Mouse (Mus musculus) megakaryocyte, embryonic 14.5 days (primary cell): ENCODE measurements at regions not wholly inside any gene's neighbourhood (a gene's known extent, or its start where the extent isn't known, plus 50 kb on each side); places are given as distances from the start of the nearest gene placed in this dataset.

Source experiments
- FLI1 ChIP-seq: IDR thresholded peaks from 2 replicates; pipeline ENCODE4 v1.6.1; 2012; ENCODE audit warnings: low read length, inconsistent platforms, mixed read lengths
- GATA1 ChIP-seq: IDR thresholded peaks from 3 replicates; pipeline ENCODE4 v1.6.1; 2012; ENCODE audit warnings: mixed read lengths, low read length, inconsistent platforms, borderline replicate concordance

DNA sequence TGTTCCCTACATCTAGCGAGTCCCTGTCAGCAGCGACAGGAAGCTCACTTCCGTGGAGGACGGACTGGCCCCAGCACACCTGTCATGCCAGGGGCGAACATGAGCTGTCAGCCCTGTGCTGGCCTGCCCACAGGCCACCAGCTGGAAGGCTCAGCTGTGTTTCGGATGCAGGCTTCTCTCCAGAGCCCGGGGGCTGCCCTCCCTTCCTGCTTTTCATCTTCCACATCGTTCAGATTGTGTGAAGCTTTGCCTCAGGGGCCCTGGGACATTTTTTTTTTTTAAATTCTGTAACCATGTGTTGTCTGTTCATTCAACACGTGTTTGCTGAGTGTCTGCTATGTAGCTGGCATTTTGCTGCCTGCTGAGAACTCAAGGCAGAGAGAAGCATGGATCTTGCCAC, 167.2 kb downstream of the Csl start:
- no peak for TF ChIP-seq FLI1
- TF ChIP-seq GATA1 = no peak
